Mouse (Mus musculus) c-Kit-positive CD71-negative TER-119-negative erythroid progenitor cells, embryonic 14.5 days (primary cell): ENCODE measurements around the gene Ddx23.

Experiments
- DNase-seq: peaks from one replicate; pipeline ENCODE4 v3.0.0-alpha.2; 2013; ENCODE audit warnings: low read depth

The Ddx23 gene

GRCm38 (mm10) chr15:98674284-98674993, 11.7 kb upstream of the Ddx23 start:
- no peak for DNase-seq

DNA sequence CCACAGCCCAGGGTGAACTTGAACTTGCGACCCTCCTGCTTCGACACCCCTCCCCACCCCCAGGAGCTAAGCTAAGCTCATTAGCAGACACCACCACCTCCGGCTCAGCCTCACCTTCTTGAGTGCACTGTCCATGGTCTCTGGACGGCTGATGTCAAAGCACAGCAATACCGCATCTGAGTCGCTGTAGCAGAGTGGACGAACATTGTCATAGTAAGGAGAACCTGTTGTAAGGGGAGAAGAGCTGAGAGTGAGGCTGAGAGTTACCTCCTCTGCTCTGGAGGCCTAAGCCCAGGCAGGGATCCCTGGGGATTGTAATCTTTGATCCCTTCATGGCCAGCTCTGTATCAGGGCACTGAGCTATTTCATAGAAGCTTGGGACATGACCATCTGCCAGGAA, 11.0 kb upstream of the Ddx23 start:
- no peak for DNase-seq

- DNase-seq: no peak
Observed at GRCm38 (mm10) chr15:98672592-98672991, 9.9 kb upstream of the Ddx23 start.

DNA sequence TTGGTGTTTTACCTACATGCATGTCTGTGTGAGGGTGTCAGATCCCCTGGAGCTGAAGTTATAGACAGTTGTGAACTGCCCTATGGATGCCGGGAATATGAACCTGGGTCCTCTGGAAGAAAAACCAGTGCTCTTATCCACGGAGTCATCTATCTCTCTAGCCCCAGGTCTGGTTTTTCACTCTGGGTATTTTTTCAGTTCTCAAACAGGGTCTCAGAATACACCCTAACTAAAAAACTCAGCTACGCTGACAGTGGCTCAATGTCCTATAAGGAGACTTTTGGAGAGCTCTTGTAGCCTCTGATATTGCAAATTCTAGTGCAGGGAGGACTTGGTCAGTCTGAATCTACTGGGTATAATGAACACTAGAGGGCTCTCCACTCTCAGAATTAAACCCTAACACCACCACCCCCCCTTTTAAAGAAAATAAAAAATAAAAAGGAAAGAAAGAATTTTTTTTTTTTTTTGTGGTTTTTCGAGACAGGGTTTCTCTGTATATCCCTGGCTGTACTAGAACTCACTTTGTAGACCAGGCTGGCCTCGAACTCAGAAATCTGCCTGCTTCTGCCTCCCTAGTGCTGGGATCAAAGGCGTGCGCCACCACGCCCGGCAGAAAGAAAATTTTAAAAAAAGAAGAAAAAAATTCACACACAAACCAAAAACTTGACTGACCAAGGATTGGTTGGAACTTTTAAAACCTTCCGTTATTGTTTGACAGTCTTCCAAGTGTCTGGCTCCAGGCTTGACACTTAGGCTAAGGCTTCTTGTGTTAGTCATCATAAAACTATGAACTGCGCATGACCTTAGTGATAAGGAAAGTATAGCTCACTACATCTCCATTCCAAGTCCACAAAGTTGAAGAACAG, 1.6 kb upstream of the Ddx23 start:
- DNase-seq: no peak

DNA sequence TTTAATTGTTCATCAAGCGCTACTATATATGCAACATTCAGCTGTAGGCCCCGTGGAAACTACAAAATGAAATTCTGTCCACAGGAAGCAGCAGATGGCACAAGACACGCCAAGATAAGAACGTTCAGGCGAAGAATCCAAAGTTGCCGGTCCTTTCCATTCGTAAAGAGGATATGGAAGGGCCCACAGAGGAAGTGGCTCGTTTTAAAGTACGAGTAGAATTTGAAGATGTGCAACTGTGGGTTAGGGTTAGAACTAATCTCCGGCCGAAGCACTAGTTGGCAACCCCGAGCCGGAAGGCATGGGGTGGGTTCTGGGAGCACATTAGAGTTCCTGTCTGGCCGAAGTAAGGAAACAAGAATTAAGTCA, 512 bp downstream of the Ddx23 start:
- DNase-seq: no peak

GRCm38 (mm10) chr15:98656982-98657751, 5.5 kb downstream of the Ddx23 start:
- no peak for DNase-seq

DNA sequence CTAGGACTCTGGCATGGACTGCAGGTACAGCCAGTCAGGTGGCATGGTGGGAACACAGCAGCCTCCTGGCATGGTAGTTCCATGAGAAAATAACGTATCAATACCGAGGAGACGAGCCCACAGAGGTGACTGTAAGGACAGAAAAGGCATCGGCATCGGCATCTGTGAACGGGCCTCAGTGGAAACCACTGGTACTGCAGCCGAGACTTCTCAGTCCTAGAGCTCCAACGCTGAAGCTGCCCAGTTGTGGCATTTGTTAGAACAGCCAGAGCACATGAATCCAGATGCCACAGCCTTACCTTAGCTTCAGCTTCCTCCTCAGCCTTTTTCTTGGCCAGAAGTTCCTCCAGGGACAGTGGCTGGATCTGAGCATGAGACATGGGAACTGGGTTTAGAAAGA, 10.5 kb downstream of the Ddx23 start:
- no peak for DNase-seq

GRCm38 (mm10) chr15:98651431-98651830, 11.3 kb downstream of the Ddx23 start:
- DNase-seq: no peak

DNA sequence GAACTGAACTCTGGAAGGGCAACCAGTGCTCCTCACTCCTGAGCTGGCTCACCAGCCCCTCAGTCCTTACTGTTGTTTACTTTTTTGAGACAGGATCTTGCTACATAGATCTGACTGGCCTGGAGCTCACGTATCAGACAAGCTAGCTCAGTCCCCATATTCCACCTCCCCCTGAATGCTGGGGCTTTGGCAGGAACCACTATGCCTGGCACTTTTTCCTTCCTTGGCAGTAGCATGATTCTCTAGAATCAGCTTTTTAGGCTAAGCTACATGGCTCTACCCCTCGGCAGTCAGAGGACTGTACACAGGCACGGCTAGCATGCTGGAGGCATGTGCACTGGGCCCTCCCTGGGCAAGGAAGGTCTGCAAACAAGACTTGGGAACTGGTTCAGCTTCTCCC, 14.6 kb downstream of the Ddx23 start:
- no peak for DNase-seq

GRCm38 (mm10) chr15:98647308-98647707, 15.4 kb downstream of the Ddx23 start:
- DNase-seq: no peak

DNA sequence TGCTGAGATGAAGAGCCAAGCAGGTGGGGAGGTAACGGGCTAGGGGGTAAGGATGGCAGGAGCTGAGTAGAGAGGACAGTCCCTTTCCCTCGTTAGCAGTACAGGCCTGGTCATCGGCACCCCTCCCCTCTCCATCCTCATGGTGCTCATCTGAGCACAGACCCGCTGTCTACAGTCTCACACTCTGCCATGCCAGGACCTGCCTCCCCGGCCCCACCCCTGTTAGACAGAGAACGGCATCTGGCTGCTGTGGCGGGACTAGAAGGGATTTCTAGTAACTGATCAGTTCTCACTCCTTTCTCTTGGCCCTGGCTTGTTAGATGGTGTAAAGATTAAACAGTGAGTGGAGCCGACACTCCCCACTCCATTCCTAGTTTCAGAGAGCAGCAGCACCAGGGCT, 16.0 kb downstream of the Ddx23 start:
- no peak for DNase-seq

- DNase-seq: no peak
Observed at GRCm38 (mm10) chr15:98645057-98646026, 17.4 kb downstream of the Ddx23 start.

GRCm38 (mm10) chr15:98644406-98644805, 18.3 kb downstream of the Ddx23 start:
- DNase-seq: no peak

- no peak for DNase-seq
Observed at GRCm38 (mm10) chr15:98640157-98640556, 22.5 kb downstream of the Ddx23 start.

DNA sequence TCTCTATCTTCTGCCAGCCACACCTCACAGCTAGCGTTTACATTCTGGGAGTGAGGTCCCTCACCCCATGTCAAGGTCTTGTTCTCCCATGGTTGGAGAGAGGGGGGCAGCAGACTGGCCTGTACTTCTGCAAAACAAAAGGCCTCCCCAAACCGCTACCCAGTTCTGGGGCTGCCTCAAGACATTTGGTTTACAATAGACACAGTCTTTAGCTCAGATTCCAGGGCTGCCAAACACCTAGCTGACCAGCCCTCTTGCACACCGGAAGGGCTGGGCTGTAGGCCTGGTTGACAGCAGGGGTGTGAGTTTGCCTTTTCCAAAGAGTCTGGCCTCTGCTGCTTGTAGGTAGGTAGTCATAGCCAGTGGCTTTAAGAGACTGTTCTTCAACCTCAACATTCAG, 25.5 kb downstream of the Ddx23 start:
- DNase-seq: no peak

- no peak for DNase-seq
Observed at GRCm38 (mm10) chr15:98636517-98636916, 26.2 kb downstream of the Ddx23 start.

DNA sequence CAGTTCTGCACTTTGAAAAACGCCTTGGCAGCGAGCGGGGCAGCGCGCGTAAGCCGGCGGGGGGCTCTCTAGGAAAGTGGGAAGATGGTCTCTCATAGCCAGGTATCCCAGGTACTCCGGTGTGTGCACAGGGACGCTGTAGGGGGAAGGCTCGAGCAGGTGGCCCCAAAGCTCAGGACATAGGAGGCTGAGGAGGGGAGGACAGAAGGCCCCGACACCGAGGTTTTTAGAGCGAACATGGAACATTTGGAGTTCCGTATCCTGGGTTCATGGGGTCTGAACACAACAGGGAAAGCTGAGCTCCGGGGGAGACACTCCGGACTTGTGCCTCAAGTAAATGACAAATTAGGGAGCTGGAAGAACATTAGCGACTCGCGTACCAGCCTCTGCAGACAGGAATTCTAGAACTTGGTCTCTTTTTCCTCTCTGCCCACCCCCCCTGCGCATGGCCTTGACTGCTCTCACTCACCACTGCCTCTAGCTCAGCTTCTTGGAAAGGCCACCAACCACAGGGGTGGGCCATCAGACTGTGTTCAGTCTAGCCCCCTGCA, 27.3 kb downstream of the Ddx23 start:
- no peak for DNase-seq

GRCm38 (mm10) chr15:98634541-98635081, 28.1 kb downstream of the Ddx23 start:
- DNase-seq: no peak

DNA sequence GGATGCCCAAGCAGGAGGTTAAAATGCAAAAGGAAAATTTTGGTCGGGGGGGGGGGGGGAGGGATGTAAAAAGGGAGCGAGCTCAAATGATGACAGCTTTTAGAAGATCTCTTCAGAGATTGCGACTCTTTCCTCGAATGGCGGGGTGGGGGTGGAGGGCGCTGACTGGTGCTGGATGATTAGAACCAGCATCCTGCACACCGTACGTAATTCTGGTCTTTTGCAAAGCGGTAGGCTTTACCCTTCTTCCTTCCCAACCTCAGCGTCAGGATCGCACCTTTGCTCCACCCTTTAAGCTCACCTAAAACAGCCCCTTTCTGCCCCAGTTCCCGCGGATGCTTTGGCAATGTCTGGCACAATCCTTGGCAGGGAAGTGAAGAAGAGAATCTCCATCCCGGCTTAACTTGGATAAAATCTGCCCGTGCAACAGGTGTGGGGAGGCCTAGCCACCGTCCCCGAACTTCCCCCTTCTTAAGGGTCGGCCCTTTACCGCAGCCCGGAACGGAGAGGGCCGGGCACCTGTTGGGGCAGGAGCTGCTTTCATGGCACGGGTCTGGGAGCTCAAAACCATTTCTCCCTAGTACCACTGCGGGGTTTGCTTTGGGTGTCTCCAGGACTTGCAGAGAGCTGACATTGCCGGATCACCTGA, 28.7 kb downstream of the Ddx23 start:
- DNase-seq: no peak

DNA sequence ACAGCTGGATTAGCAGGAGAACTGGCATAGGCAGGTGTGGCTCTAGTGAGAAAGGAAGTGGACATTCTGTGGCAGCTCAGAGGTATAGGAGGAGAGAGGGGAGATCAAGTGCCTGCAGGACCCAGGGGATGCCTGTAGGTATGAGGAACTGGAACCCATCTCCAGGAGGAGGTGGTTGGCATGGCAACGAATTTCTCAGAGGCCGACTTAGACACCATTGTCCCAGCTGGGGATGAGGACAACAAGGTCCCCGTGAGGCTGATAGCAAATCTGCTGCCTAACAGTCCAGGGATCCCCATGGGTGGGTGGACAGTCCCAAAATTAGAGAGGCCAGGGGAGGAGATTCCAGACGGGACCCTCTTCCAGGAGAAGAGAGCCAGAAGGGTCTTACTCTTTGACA, 29.8 kb downstream of the Ddx23 start:
- DNase-seq: no peak
